ENCODE assay signal across 17 mouse cellular contexts in genomic region chr11:61537362-61537761, GRCm38 (mm10). TPM values are rescaled to one million over a fixed set of nuclear protein-coding genes. Genes with fewer than 3 reads are reported as not detected.
DNase-seq lines count a peak whose midpoint lies in the region; ATAC-seq and TF ChIP-seq lines count a peak whose summit lies in the region.
"Had no signal": no experiment of that assay in that cellular context is flagged by ENCODE, and none has a peak within 500 bp of the region (broad histone marks: within the 10 kb centered on the region; RNA-seq: fewer than 3 reads in every experiment).

No protein-coding gene starts in this region.

- TF ChIP-seq CTCF in forebrain, postnatal 0 days (IDR thresholded peaks at IDR 0.05; ENCODE audit: low read depth) = no peak

- H3K4me1 ChIP-seq in forebrain, postnatal 0 days (ENCODE audit: insufficient read depth) = no peaks in the 10 kb centered on the region
- H3K4me1 ChIP-seq in forebrain, embryonic 14.5 days (ENCODE audit: control insufficient read depth, insufficient read depth, low read length) = no peaks in the 10 kb centered on the region
- H3K4me1 ChIP-seq: limb, embryonic 13.5 days had no signal

- no peaks in the 10 kb centered on the region for H3K27me3 ChIP-seq in forebrain, postnatal 0 days (ENCODE audit: insufficient read depth, low read length)
- H3K27me3 ChIP-seq in forebrain, embryonic 14.5 days (replicated peaks; ENCODE audit: control insufficient read depth, insufficient read depth, low read length) = no peaks in the 10 kb centered on the region
- H3K27me3 ChIP-seq: heart, embryonic 13.5 days; limb, embryonic 13.5 days had no signal

- peak; percentile 62 for ATAC-seq in forebrain, postnatal 0 days
- no peak for ATAC-seq in forebrain, embryonic 14.5 days
- no peak for ATAC-seq in megakaryocyte, adult 5-6 weeks (ENCODE audit: poor library complexity, severe bottlenecking)
- ATAC-seq: forebrain, embryonic 16.5 days; midbrain, embryonic 16.5 days had no signal

- H3K27ac ChIP-seq in forebrain, postnatal 0 days (ENCODE audit: low read depth, low read length) = no peak overlapping the region
- no peak overlapping the region for H3K27ac ChIP-seq in forebrain, embryonic 14.5 days (ENCODE audit: low read depth, low read length)
- H3K27ac ChIP-seq: heart, embryonic 13.5 days; limb, embryonic 13.5 days had no signal

- no peaks in the 10 kb centered on the region for H3K9me3 ChIP-seq in forebrain, postnatal 0 days (ENCODE audit: low read length)
- H3K9me3 ChIP-seq in forebrain, embryonic 14.5 days (replicated peaks; ENCODE audit: control insufficient read depth, low read length) = no peaks in the 10 kb centered on the region
- H3K9me3 ChIP-seq: heart, embryonic 13.5 days; limb, embryonic 13.5 days; megakaryocyte, embryonic 14.5 days had no signal

- no peak overlapping the region for H3K4me3 ChIP-seq in forebrain, postnatal 0 days (ENCODE audit: low read depth, low read length)
- no peak overlapping the region for H3K4me3 ChIP-seq in forebrain, embryonic 14.5 days (ENCODE audit: low read depth, low read length)
- H3K4me3 ChIP-seq: erythroblast, embryonic 14.5 days; heart, embryonic 13.5 days; limb, embryonic 13.5 days; megakaryocyte, embryonic 14.5 days had no signal

- no peak for DNase-seq in forebrain, postnatal 0 days
- no peak for DNase-seq in forebrain, embryonic 14.5 days (ENCODE audit: low spot score)
- DNase-seq in layer of hippocampus, adult 11-12 months (ENCODE audit: low spot score) = peak; percentile 60
- no peak for DNase-seq in layer of hippocampus, postnatal 25 days (ENCODE audit: extremely low spot score in 1 of 2, low spot score in 1 of 2)
- DNase-seq in right cerebral cortex, postnatal 10 days (ENCODE audit: low spot score in 2 of 2) = peak; percentile 61 to 72
- no peak for DNase-seq in right cerebral cortex, postnatal 14 days
- DNase-seq in telencephalon, adult 2 months (ENCODE audit: low read depth, low spot score) = peak; percentile 61
- DNase-seq: adrenal gland, adult 2 months; cerebellum, adult 11-12 months; heart, postnatal 36 days had no signal

- H3K36me3 ChIP-seq in forebrain, postnatal 0 days (ENCODE audit: insufficient read depth) = peaks cover 9% of the 10 kb centered on the region; the same call in 1 of the 2 replicates
- peaks cover 27% of the 10 kb centered on the region for H3K36me3 ChIP-seq in forebrain, embryonic 14.5 days (ENCODE audit: control insufficient read depth, insufficient read depth, low read length)

- H3K4me2 ChIP-seq in forebrain, postnatal 0 days (ENCODE audit: low read depth) = no peak overlapping the region
- H3K4me2 ChIP-seq in forebrain, embryonic 14.5 days (ENCODE audit: low read length) = no peak overlapping the region
- H3K4me2 ChIP-seq: heart, embryonic 13.5 days; limb, embryonic 13.5 days had no signal

- whole genome bisulfite sequencing in forebrain, postnatal 0 days = 87% methylated on average over 3 of the region's 3 CpGs
- WGBS in forebrain, embryonic 14.5 days = 90% methylated on average over 3 of the region's 3 CpGs

- no peak overlapping the region for H3K9ac ChIP-seq in forebrain, postnatal 0 days
- no peak overlapping the region for H3K9ac ChIP-seq in forebrain, embryonic 14.5 days (ENCODE audit: low read length)
- H3K9ac ChIP-seq: heart, embryonic 13.5 days; limb, embryonic 13.5 days had no signal

RNA-seq across cellular contexts. Expression of gene B9d1, which starts 32.4 kb away (rescaled TPM):
- total RNA-seq in forebrain, postnatal 0 days (2014; rRNA removed) = 18.8 and 27.5 TPM in 2 replicates
- polyA plus RNA-seq in forebrain, postnatal 0 days (2015; fragmentation: Nextera tagmentation; extraction: Ambion mirVana) = 25.4 and 26.8 TPM in 2 replicates
- 38.9 and 55.5 TPM in 2 replicates for polyA plus RNA-seq in forebrain, embryonic 14.5 days (2014; fragmentation: Nextera tagmentation; extraction: Ambion mirVana)
- 10 to 100 TPM; 43.3 to 45.9 TPM for total RNA-seq in layer of hippocampus, postnatal 25 days (2021)
- not detected in 2 replicates for total RNA-seq in megakaryocyte, adult 5-6 weeks (2015)
- 0.26 TPM in 1 of 2 replicates, not detected in the other for total RNA-seq in megakaryocyte, adult 5-6 weeks (2017)

RNA-seq across cellular contexts. Expression of gene Epn2, which starts 42.1 kb away (rescaled TPM):
- 68.9 and 80.6 TPM in 2 replicates for total RNA-seq in forebrain, postnatal 0 days (2014; rRNA removed)
- polyA plus RNA-seq in forebrain, postnatal 0 days (2015; fragmentation: Nextera tagmentation; extraction: Ambion mirVana) = 60.7 and 77.3 TPM in 2 replicates
- polyA plus RNA-seq in forebrain, embryonic 14.5 days (2014; fragmentation: Nextera tagmentation; extraction: Ambion mirVana) = 54.3 and 72.2 TPM in 2 replicates
- 100 to 1,000 TPM; 173 to 185 TPM for total RNA-seq in layer of hippocampus, postnatal 25 days (2021)
- 0.04 and 0.07 TPM in 2 replicates for total RNA-seq in megakaryocyte, adult 5-6 weeks (2015)
- 3.3 TPM in 1 of 2 replicates, not detected in the other for total RNA-seq in megakaryocyte, adult 5-6 weeks (2017)
- polyA plus RNA-seq: erythroblast, embryonic 14.5 days had no signal

RNA-seq across cellular contexts. Expression of gene Mapk7, which starts 43.2 kb away (rescaled TPM):
- 45.9 and 50.3 TPM in 2 replicates for total RNA-seq in forebrain, postnatal 0 days (2014; rRNA removed)
- 53.6 and 58.5 TPM in 2 replicates for polyA plus RNA-seq in forebrain, postnatal 0 days (2015; fragmentation: Nextera tagmentation; extraction: Ambion mirVana)
- polyA plus RNA-seq in forebrain, embryonic 14.5 days (2014; fragmentation: Nextera tagmentation; extraction: Ambion mirVana) = 59.0 and 75.8 TPM in 2 replicates
- 10 to 100 TPM; 26.3 to 31.3 TPM for total RNA-seq in layer of hippocampus, postnatal 25 days (2021)
- total RNA-seq in megakaryocyte, adult 5-6 weeks (2015) = 16.2 and 17.7 TPM in 2 replicates
- total RNA-seq in megakaryocyte, adult 5-6 weeks (2017) = 15.4 and 21.4 TPM in 2 replicates

RNA-seq across cellular contexts. Expression of gene Mfap4, which starts 52.1 kb away (rescaled TPM):
- total RNA-seq in forebrain, postnatal 0 days (2014; rRNA removed) = 8.0 and 17.4 TPM in 2 replicates
- polyA plus RNA-seq in forebrain, postnatal 0 days (2015; fragmentation: Nextera tagmentation; extraction: Ambion mirVana) = 19.6 and 23.0 TPM in 2 replicates
- 51.6 and 65.7 TPM in 2 replicates for polyA plus RNA-seq in forebrain, embryonic 14.5 days (2014; fragmentation: Nextera tagmentation; extraction: Ambion mirVana)
- 1 to 10 TPM; 5.7 to 6.3 TPM for total RNA-seq in layer of hippocampus, postnatal 25 days (2021)
- not detected in 2 replicates for total RNA-seq in megakaryocyte, adult 5-6 weeks (2015)
- not detected in 2 replicates for total RNA-seq in megakaryocyte, adult 5-6 weeks (2017)
- polyA plus RNA-seq: erythroblast, embryonic 14.5 days had no signal

Comparison
In these comparisons a context has a peak if more than half of its experiments do, and no peak if none do; other contexts are left out.
1. DNase-seq: peak in layer of hippocampus, adult 11-12 months (single experiment), right cerebral cortex, postnatal 10 days (2 of 2) and telencephalon, adult 2 months (single experiment); none in forebrain, postnatal 0 days (single experiment), forebrain, embryonic 14.5 days (single experiment), layer of hippocampus, postnatal 25 days (0 of 2) and right cerebral cortex, postnatal 14 days (single experiment).
2. RNA of gene B9d1, which starts 32.4 kb away (total RNA-seq): 43.3 to 45.9 TPM in layer of hippocampus, postnatal 25 days and 18.8 to 27.5 TPM in forebrain, postnatal 0 days; 0.26 TPM in megakaryocyte, adult 5-6 weeks; every median in the first group is over 10 times any median in the second.
3. RNA of gene Epn2, which starts 42.1 kb away (total RNA-seq): 173 to 185 TPM in layer of hippocampus, postnatal 25 days and 68.9 to 80.6 TPM in forebrain, postnatal 0 days; 0.04 to 3.3 TPM in megakaryocyte, adult 5-6 weeks; every median in the first group is over 10 times any median in the second.